Mouse (Mus musculus) 416B (cell line): ENCODE measurements around the gene Pcdh17.

Source experiments
- DNase-seq: peaks from one replicate; pipeline ENCODE4 v3.0.0; 2011; ENCODE audit warnings: low read depth

Pcdh17 gene

GRCm38 (mm10) chr14:84443288-84443686 is at the start of gene Pcdh17:
Pcdh17 (plus strand) TSS chr14:84443563.
- no peak for DNase-seq

- no peak for DNase-seq
Observed at GRCm38 (mm10) chr14:84397137-84397536, 46.2 kb upstream of the Pcdh17 start.

GRCm38 (mm10) chr14:84424736-84425135 is 18.6 kb upstream of the Pcdh17 start:
- no peak for DNase-seq

DNA sequence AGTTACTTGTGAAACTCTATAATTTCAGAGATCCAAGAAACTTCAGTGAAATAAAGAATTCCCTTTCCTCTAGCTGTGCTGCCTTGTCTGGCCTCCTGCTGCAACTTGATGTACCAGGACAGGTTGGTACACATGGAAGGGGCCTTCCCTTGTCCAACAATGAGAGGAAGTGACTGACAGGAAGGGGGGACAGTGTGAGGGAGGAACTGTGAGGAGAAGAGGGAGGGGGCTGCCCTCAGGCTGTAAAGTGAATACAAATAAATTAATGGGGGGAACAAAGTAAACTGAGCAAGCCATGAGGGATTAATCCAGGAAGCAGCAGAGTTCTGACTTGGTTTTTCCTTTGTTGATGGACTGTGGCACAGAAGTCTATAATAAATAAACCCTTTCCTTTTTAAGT is 16.7 kb upstream of the Pcdh17 start:
- no peak for DNase-seq

GRCm38 (mm10) chr14:84438066-84438770 is 5.1 kb upstream of the Pcdh17 start:
- peak; percentile 56 for DNase-seq

GRCm38 (mm10) chr14:84440903-84441302 is 2.5 kb upstream of the Pcdh17 start:
- DNase-seq, result peak; percentile 29

GRCm38 (mm10) chr14:84442528-84443287 is 655 bp upstream of the Pcdh17 start:
- no peak for DNase-seq

DNA sequence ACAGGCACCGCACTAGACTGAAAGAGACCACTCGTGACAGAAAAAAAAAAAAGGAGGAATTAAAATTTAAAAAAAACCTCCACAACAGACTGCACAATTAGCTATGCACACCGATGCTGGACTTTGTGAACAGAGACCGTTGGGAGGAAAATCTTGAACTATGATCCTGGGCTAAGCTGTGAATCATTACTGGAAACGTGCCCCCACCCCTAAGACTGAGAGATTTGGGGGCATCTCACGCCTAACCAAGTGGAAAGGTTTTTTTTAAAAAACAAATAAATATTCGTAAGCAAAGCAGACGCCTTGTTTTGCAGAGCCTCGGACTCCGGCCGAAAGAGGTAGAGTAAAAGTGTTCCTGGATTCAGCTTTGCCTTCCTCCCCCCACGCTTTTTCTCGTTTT is 398 bp downstream of the Pcdh17 start:
- no peak for DNase-seq

DNA sequence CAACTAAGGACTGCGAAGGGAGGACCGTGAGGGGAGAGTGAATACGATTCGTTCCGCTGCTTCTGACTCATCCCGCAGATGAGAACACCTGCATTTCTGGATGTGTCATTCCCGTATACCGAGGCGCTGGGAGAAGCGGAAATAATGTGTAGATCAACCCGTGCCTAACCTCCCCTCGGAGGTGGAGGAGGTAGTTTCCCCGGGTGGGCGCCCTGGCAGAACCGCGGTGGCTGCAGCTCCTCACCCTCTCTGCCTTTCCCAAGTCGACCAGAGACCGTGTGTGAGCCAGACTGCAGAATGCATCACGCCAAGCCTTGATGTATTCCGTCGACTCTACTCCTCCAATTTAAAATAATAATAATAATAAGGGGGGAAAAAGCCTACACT is 906 bp downstream of the Pcdh17 start:
- DNase-seq, result no peak

DNA sequence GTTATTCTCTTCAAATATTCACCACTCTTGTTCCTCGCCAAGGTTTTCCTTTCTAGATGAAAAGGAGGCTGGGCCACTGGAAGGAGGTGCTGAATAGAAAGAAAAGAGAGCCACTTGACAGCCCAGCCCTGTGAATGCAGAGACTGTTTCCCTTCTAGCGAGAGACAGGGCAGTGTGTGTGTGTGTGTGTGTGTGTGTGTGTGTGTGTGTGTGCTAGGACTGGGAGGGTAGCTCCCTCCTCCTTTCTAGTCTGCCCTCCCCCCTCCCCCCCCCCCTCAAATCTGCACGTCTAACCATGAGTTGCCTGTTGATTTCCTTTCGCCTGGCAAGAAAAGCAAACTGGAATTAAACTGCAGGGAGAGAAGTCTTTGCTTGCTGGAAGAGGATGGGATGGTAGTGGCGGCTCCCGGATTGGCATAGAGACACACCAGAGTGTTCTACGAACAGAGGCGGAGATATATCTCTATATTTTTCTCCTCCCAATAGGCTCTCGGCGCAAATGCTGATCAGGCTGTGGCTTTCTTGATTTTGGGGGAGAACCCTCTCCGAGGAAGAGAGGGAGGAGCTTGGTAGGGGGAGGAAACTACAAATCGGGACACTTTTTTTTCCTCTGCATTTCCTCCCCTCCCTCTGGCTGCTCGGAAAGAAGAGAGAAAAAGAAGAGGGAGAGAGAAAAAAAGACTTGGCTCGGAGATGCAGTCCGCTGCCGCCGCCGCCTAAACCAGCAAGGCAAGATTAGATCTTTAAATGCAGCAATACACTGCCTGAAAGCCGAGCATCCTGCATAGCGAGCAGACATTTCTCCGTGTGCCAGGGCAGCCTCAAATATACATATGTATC is 1.5 kb downstream of the Pcdh17 start:
- DNase-seq, result no peak

DNA sequence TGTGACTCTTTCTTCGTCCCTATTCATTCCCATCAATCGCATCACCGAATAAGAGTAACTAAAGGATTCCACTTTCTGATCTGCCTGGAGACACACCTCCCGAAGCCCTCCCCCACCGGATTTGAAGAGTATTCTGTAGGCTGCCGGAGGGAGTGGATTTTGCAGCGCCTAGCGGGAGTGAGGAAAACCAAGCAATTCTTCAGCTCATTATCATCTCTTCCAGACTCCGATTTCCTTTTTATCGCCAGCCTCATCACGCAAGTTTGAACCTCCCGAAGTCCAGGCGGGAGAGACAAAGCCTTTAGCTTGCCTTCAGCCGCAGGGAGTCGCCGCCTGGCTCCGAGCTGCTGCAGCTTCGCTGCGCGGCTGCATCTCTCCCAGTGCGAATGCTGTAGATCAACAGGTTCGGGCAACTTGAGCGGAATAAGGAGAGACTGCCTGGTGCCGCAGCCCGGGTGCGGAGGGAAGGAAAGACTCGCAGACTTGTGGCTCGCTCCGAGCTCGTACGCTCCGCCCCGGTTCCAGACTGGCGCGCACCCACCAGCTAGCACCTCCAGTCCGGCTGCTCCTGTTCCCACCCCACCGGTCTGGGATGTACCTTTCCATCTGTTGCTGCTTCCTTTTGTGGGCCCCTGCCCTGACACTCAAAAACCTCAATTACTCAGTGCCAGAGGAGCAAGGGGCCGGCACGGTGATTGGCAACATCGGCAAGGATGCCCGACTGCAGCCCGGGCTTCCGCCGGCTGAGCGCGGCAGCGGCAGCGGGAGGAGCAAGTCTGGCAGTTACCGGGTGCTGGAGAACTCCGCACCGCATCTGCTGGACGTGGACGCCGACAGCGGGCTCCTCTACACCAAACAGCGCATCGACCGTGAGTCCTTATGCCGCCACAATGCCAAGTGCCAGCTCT is 2.4 kb downstream of the Pcdh17 start:
- DNase-seq, result no peak

DNA sequence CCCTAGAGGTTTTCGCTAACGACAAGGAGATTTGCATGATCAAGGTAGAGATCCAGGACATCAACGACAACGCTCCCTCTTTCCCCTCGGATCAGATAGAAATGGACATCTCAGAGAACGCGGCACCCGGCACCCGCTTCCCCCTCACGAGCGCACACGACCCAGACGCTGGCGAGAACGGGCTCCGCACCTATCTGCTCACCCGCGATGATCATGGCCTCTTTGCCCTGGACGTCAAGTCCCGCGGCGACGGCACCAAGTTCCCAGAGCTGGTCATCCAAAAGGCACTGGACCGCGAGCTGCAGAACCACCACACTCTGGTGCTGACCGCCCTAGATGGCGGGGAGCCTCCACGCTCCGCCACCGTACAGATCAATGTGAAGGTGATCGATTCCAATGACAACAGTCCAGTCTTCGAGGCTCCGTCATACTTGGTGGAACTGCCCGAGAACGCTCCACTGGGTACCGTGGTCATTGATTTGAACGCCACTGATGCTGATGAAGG is 3.1 kb downstream of the Pcdh17 start:
- DNase-seq, result no peak

- no peak for DNase-seq
Observed at GRCm38 (mm10) chr14:84446941-84447641, 3.7 kb downstream of the Pcdh17 start.

DNA sequence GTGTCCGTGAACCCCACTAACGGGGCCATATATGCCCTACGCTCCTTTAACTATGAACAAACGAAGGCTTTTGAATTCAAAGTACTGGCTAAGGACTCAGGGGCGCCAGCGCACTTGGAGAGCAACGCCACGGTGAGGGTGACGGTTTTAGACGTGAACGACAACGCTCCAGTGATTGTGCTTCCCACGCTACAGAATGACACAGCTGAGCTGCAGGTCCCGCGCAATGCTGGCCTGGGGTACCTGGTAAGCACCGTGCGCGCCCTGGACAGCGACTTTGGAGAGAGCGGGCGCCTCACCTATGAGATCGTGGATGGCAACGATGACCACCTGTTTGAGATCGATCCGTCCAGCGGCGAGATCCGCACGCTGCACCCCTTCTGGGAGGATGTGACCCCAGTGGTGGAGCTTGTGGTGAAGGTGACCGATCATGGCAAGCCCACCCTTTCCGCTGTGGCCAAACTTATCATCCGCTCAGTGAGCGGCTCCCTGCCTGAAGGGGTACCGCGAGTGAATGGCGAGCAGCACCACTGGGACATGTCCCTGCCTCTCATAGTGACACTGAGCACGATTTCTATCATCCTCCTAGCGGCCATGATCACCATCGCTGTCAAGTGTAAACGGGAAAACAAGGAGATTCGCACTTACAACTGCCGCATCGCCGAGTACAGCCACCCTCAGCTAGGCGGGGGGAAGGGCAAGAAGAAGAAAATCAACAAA is 4.5 kb downstream of the Pcdh17 start:
- DNase-seq, result no peak

- DNase-seq, result no peak
Observed at GRCm38 (mm10) chr14:84448381-84448771, 5.0 kb downstream of the Pcdh17 start.

- peak; percentile 62 for DNase-seq
Observed at GRCm38 (mm10) chr14:84454074-84454845, 10.9 kb downstream of the Pcdh17 start.

- DNase-seq, result no peak
Observed at GRCm38 (mm10) chr14:84475491-84475890, 32.1 kb downstream of the Pcdh17 start.

DNA sequence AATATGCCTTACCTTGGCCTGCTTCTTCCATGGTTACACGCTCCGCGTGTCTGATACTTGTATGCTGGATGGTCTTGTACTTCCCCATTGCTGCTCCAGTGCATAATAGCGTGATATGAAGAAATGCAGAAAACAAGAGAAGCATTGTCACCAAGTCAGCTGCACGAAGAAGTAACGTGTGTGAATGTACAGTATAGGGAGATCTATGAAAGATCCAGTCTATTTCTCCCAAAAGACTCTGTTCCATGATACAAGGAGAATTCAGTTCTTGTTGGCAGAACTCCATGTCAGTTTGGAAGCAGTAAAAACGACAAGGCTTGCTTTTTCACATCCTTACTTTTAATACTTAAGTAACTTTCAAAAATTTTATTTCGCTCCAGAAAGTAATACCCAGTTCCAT is 33.0 kb downstream of the Pcdh17 start:
- DNase-seq, result no peak

GRCm38 (mm10) chr14:84476906-84477305 is 33.5 kb downstream of the Pcdh17 start:
- no peak for DNase-seq
